Mouse (Mus musculus): ENCODE results near the gene Megf8.

Gene Megf8

GRCm38 (mm10) chr7:25339329-25339728 is 22.4 kb downstream of the Megf8 start:
- no peak for DNase-seq (ENCODE audit: low read depth, low spot score)

- DNase-seq (ENCODE audit: low read depth, low spot score): no peak
Observed at GRCm38 (mm10) chr7:25341000-25341784, 24.2 kb downstream of the Megf8 start.

GRCm38 (mm10) chr7:25348861-25349260 is 31.9 kb downstream of the Megf8 start:
- no peak for DNase-seq (ENCODE audit: low read depth, low spot score)

- no peak for DNase-seq (ENCODE audit: low read depth, low spot score)
Observed at GRCm38 (mm10) chr7:25358721-25359206, 41.8 kb downstream of the Megf8 start.

GRCm38 (mm10) chr7:25363151-25363550 is 46.2 kb downstream of the Megf8 start:
- no peak for DNase-seq (ENCODE audit: low read depth, low spot score)

- no peak for DNase-seq (ENCODE audit: low read depth, low spot score)
Observed at GRCm38 (mm10) chr7:25363632-25364031, 46.7 kb downstream of the Megf8 start.

- DNase-seq (ENCODE audit: low read depth, low spot score): no peak
Observed at GRCm38 (mm10) chr7:25365937-25366625, 49.1 kb downstream of the Megf8 start.

- DNase-seq (ENCODE audit: low read depth, low spot score): no peak
Observed at GRCm38 (mm10) chr7:25367632-25368293, 50.8 kb downstream of the Megf8 start.

- no peak for DNase-seq (ENCODE audit: low read depth, low spot score)
Observed at GRCm38 (mm10) chr7:25368333-25368732, 51.4 kb downstream of the Megf8 start.

GRCm38 (mm10) chr7:25369058-25369749 is 52.2 kb downstream of the Megf8 start, which contains the start of gene Cnfn:
Gene Cnfn, minus strand, starts transcription at chr7:25369724.
- DNase-seq (ENCODE audit: low read depth, low spot score): no peak

GRCm38 (mm10) chr7:25372441-25372840 is 55.5 kb downstream of the Megf8 start:
- no peak for DNase-seq (ENCODE audit: low read depth, low spot score)

- no peak for DNase-seq (ENCODE audit: low read depth, low spot score)
Observed at GRCm38 (mm10) chr7:25376556-25376955, 59.6 kb downstream of the Megf8 start.

GRCm38 (mm10) chr7:25377100-25377700 is 60.2 kb downstream of the Megf8 start:
- DNase-seq (ENCODE audit: low read depth, low spot score): no peak

GRCm38 (mm10) chr7:25378181-25379100 is 61.5 kb downstream of the Megf8 start:
- no peak for DNase-seq (ENCODE audit: low read depth, low spot score)

GRCm38 (mm10) chr7:25379551-25380351 is 62.8 kb downstream of the Megf8 start:
- DNase-seq (ENCODE audit: low read depth, low spot score): no peak

GRCm38 (mm10) chr7:25380392-25381283 is 63.7 kb downstream of the Megf8 start:
- no peak for DNase-seq (ENCODE audit: low read depth, low spot score)

- DNase-seq (ENCODE audit: low read depth, low spot score): no peak
Observed at GRCm38 (mm10) chr7:25381284-25381680, 64.3 kb downstream of the Megf8 start.

- no peak for DNase-seq (ENCODE audit: low read depth, low spot score)
Observed at GRCm38 (mm10) chr7:25382541-25382940, 65.6 kb downstream of the Megf8 start.
